Mouse (Mus musculus) midbrain, embryonic 10.5 days (tissue): ENCODE data around the gene Dnah7b. TPM values are rescaled to one million over a fixed set of nuclear protein-coding genes. Genes with fewer than 3 reads are reported as not detected.
"Not testable (repeated sequence)": the region's sequence is repeated elsewhere in the genome, so short reads cannot be mapped to it uniquely, and the experiment has no call there.

Experiments used
- DNase-seq: peaks from one replicate; pipeline ENCODE4 v3.0.0-alpha.2; 2017; ENCODE audit warnings: low spot score
- H3K27ac ChIP-seq: fragments of 300-500 bp; sonication (generic); replicated peaks from 2 replicates; pipeline ENCODE4 v1.5.1; 2016; ENCODE audit warnings: mild to moderate bottlenecking
- H3K27me3 ChIP-seq: fragments of 300-500 bp; sonication (generic); 2 replicates; pipeline ENCODE4 v1.6.1; 2016; ENCODE audit warnings: low read depth, mild to moderate bottlenecking; ENCODE audit not compliant: poor library complexity, severe bottlenecking
- H3K36me3 ChIP-seq: fragments of 300-500 bp; sonication (generic); 2 replicates; pipeline ENCODE4 v1.6.1; 2016; ENCODE audit warnings: mild to moderate bottlenecking, moderate library complexity
- H3K4me1 ChIP-seq: fragments of 300-500 bp; sonication (generic); 2 replicates; pipeline ENCODE4 v1.6.1; 2016
- H3K4me3 ChIP-seq: fragments of 300-500 bp; sonication (generic); 2 replicates; pipeline ENCODE4 v1.5.1; 2016; ENCODE audit warnings: mild to moderate bottlenecking, moderate library complexity
- H3K9me3 ChIP-seq: fragments of 300-500 bp; sonication (generic); replicated peaks from 2 replicates; pipeline ENCODE4 v1.6.1; 2016; ENCODE audit warnings: mild to moderate bottlenecking
- WGBS: fragments of 180-500 bp; shearing (Covaris S2); methylation state at CpG from one replicate; pipeline ENCODE4 v1.1.7; 2016; 5-methylcytosine and 5-hydroxymethylcytosine counted together
- polyA plus RNA-seq: library from polyadenylated mRNA; unstranded; fragments of >200 nt; fragmentation: Nextera tagmentation; extraction: Ambion mirVana; gene quantifications from 2 replicates; pipeline ENCODE4 v1.2.1, GENCODE M21; 2016

Gene Dnah7b
- polyA plus RNA-seq, 1 experiment from 2014 or later = 2.2 TPM

- H3K4me3 ChIP-seq = no peak overlapping the region
- H3K4me1 ChIP-seq = no peaks in the 10 kb centered on the region
- DNase-seq = no peak
- H3K9me3 ChIP-seq = no peaks in the 10 kb centered on the region
- H3K27me3 ChIP-seq = no peaks in the 10 kb centered on the region
- no peak overlapping the region for H3K27ac ChIP-seq
- H3K36me3 ChIP-seq = no peaks in the 10 kb centered on the region
- WGBS = 83% methylated on average over 6 of the region's 6 CpGs
Observed at GRCm38 (mm10) chr1:46408324-46409115, 342.4 kb downstream of the Dnah7b start.

GRCm38 (mm10) chr1:46414798-46415197, 348.7 kb downstream of the Dnah7b start:
- not testable (repeated sequence) for H3K9me3 ChIP-seq, H3K27me3 ChIP-seq, H3K27ac ChIP-seq, DNase-seq, H3K4me3 ChIP-seq, H3K4me1 ChIP-seq, H3K36me3 ChIP-seq
- WGBS = 87% methylated on average over 7 of the region's 7 CpGs

- H3K4me3 ChIP-seq, H3K27ac ChIP-seq, H3K9me3 ChIP-seq, H3K4me1 ChIP-seq, H3K27me3 ChIP-seq, H3K36me3 ChIP-seq, DNase-seq: not testable (repeated sequence)
- WGBS = 22% methylated on average over 3 of the region's 3 CpGs
Observed at GRCm38 (mm10) chr1:46416946-46417345, 350.8 kb downstream of the Dnah7b start.

- not testable (repeated sequence) for H3K4me1 ChIP-seq, H3K27me3 ChIP-seq, H3K27ac ChIP-seq, DNase-seq, H3K36me3 ChIP-seq, H3K4me3 ChIP-seq, H3K9me3 ChIP-seq
- 81% methylated on average over 4 of the region's 4 CpGs for WGBS
Observed at GRCm38 (mm10) chr1:46418966-46419365, 352.9 kb downstream of the Dnah7b start.

Other genes with a start within 250 kb of the Dnah7b start
- not detected in 2 replicates for gene Gm5269, start 176.0 kb upstream of the Dnah7b start, polyA plus RNA-seq
- 9.0 and 17.2 TPM in 2 replicates for gene Slc40a1, start 139.8 kb upstream of the Dnah7b start, polyA plus RNA-seq